Comparison of ENCODE assay signal across 8 mouse cellular contexts in the genomic region with DNA sequence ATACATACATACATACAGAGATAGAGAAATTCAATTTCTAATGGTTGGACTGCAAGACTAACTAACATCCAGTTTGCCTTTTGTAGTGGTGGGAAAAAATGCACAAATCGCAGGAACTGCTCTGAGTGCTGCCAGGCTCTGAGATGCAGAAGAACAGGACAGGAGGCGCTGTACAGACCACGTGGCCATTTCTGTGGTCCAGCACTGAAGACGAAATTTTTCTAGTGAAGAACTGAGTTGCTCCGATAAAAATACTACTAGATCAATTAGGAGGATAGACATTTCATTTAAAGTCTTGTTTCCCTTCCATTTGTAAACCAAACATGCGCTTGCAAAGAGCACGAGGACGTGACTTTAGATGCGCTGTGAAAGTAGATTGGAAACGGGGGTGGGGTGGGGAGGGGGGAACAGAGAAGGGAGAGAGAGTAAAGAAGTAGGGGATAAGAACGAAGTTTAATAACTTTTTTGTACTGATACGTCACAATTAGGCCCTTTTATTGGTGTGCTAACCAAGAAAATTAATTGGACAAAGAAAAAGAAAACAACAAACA. TPM values are rescaled to one million over a fixed set of nuclear protein-coding genes. Genes with fewer than 3 reads are reported as not detected.
A peak's percentile ranks its signal among the peaks of the same experiment; 100 is the strongest.
DNase-seq lines count a peak whose midpoint lies in the region; ATAC-seq and TF ChIP-seq lines count a peak whose summit lies in the region.

No protein-coding gene starts in this region.

- H3K4me3 ChIP-seq in forebrain, postnatal 0 days (ENCODE audit: low read depth, low read length): peak overlapping the region; percentile 52
- H3K4me3 ChIP-seq in limb, embryonic 14.5 days (replicated peaks; ENCODE audit: low read length): peak overlapping the region; percentile 54
- H3K4me3 ChIP-seq in neural tube, embryonic 13.5 days: peak overlapping the region; percentile 49

- peak overlapping the region; percentile 48 for H3K4me2 ChIP-seq in forebrain, postnatal 0 days (ENCODE audit: low read depth)
- peak overlapping the region; percentile 67 for H3K4me2 ChIP-seq in limb, embryonic 14.5 days (replicated peaks; ENCODE audit: low read depth, low read length, severe bottlenecking)
- H3K4me2 ChIP-seq in neural tube, embryonic 13.5 days: peak overlapping the region; percentile 61

- no peak overlapping the region; the same call in 1 of the 2 replicates for H3K9ac ChIP-seq in forebrain, postnatal 0 days
- peak overlapping the region; percentile 34; the same call in 1 of the 2 replicates for H3K9ac ChIP-seq in limb, embryonic 14.5 days (ENCODE audit: low read depth, low read length, severe bottlenecking)
- 0 out of 2 replicates have a peak overlapping the region, but pooled peaks have one; percentile 38 for H3K9ac ChIP-seq in neural tube, embryonic 13.5 days

- no peak overlapping the region for H3K27ac ChIP-seq in forebrain, postnatal 0 days (ENCODE audit: low read depth, low read length)
- no peak overlapping the region for H3K27ac ChIP-seq in limb, embryonic 14.5 days (replicated peaks; ENCODE audit: low read depth, low read length)
- H3K27ac ChIP-seq in neural tube, embryonic 13.5 days (replicated peaks): no peak overlapping the region

- no peaks in the 10 kb centered on the region for H3K27me3 ChIP-seq in forebrain, postnatal 0 days (ENCODE audit: insufficient read depth, low read length)
- H3K27me3 ChIP-seq in limb, embryonic 14.5 days (ENCODE audit: control insufficient read depth, insufficient read depth, low read length): no peaks in the 10 kb centered on the region
- no peaks in the 10 kb centered on the region for H3K27me3 ChIP-seq in neural tube, embryonic 13.5 days

- DNase-seq in cerebellum, adult 18-20 months: peak; percentile 30 to 35
- DNase-seq in thymus, postnatal 0 days (ENCODE audit: low spot score): peak; percentile 43
- DNase-seq in thymus, adult 18-20 months: no peak
- peak; percentile 70 for DNase-seq in forebrain, postnatal 0 days
- peak; percentile 78 for DNase-seq in limb, embryonic 14.5 days (ENCODE audit: low spot score)
- no peak for DNase-seq in urinary bladder, adult 18-20 months (ENCODE audit: low spot score in 2 of 2)

- ATAC-seq in cerebellum, adult (ENCODE audit: insufficient number of reproducible peaks, low FRiP score, low TSS enrichment): no peak
- ATAC-seq in forebrain, postnatal 0 days: 0 out of 2 replicates have a peak, but pooled peaks have one; percentile 16
- ATAC-seq in limb, embryonic 14.5 days (ENCODE audit: low FRiP score, low read depth): no peak
- no peak for ATAC-seq in neural tube, embryonic 13.5 days (ENCODE audit: low read depth)

- TF ChIP-seq POLR2A in limb, embryonic 14.5 days (IDR thresholded peaks at IDR 0.05; ENCODE audit: borderline replicate concordance, extremely low read depth, insufficient read depth, insufficient read length): no peak

- H3K9me3 ChIP-seq in forebrain, postnatal 0 days (ENCODE audit: low read length): no peaks in the 10 kb centered on the region
- H3K9me3 ChIP-seq in limb, embryonic 14.5 days (ENCODE audit: control insufficient read depth, low read length): no peaks in the 10 kb centered on the region
- no peaks in the 10 kb centered on the region for H3K9me3 ChIP-seq in neural tube, embryonic 13.5 days

- no peaks in the 10 kb centered on the region for H3K36me3 ChIP-seq in forebrain, postnatal 0 days (ENCODE audit: insufficient read depth)
- H3K36me3 ChIP-seq in limb, embryonic 14.5 days (ENCODE audit: control insufficient read depth, insufficient read depth, low read length): no peaks in the 10 kb centered on the region
- no peaks in the 10 kb centered on the region for H3K36me3 ChIP-seq in neural tube, embryonic 13.5 days

- WGBS in forebrain, postnatal 0 days: under 1% methylated on average over 12 of the region's 12 CpGs
- WGBS in limb, embryonic 14.5 days: 0% methylated on average over 12 of the region's 12 CpGs
- WGBS in neural tube, embryonic 13.5 days: 0% methylated on average over 12 of the region's 12 CpGs

- no peaks in the 10 kb centered on the region for H3K4me1 ChIP-seq in forebrain, postnatal 0 days (ENCODE audit: insufficient read depth)
- H3K4me1 ChIP-seq in limb, embryonic 14.5 days (ENCODE audit: control insufficient read depth, insufficient read depth, low read length): peaks cover 4% of the 10 kb centered on the region; the same call in 1 of the 2 replicates
- peaks cover 32% of the 10 kb centered on the region for H3K4me1 ChIP-seq in neural tube, embryonic 13.5 days (replicated peaks)

- TF ChIP-seq CTCF in forebrain, postnatal 0 days (IDR thresholded peaks at IDR 0.05; ENCODE audit: low read depth): peak; percentile 57

RNA-seq across cellular contexts. Expression of gene Trim27, which starts 7.6 kb away (rescaled TPM):
- polyA plus RNA-seq in thymus, postnatal 0 days (2015; fragmentation: Nextera tagmentation; extraction: Ambion mirVana): 160 and 174 TPM in 2 replicates
- total RNA-seq in forebrain, postnatal 0 days (2014; rRNA removed): 81.7 and 90.9 TPM in 2 replicates
- polyA plus RNA-seq in forebrain, postnatal 0 days (2015; fragmentation: Nextera tagmentation; extraction: Ambion mirVana): 72.7 and 85.3 TPM in 2 replicates
- polyA plus RNA-seq in limb, embryonic 14.5 days (2012; rRNA removed): 101 and 110 TPM in 2 replicates
- polyA plus RNA-seq in limb, embryonic 14.5 days (2014; fragmentation: Nextera tagmentation; extraction: Ambion mirVana): 123 and 137 TPM in 2 replicates
- polyA plus RNA-seq in neural tube, embryonic 13.5 days (2015; fragmentation: Nextera tagmentation; extraction: Ambion mirVana): 82.9 and 88.9 TPM in 2 replicates

RNA-seq across cellular contexts. Expression of gene Olfr1368, which starts 26.0 kb away (rescaled TPM):
- not detected in 2 replicates for polyA plus RNA-seq in thymus, postnatal 0 days (2015; fragmentation: Nextera tagmentation; extraction: Ambion mirVana)
- not detected in 2 replicates for total RNA-seq in forebrain, postnatal 0 days (2014; rRNA removed)
- not detected in 2 replicates for polyA plus RNA-seq in forebrain, postnatal 0 days (2015; fragmentation: Nextera tagmentation; extraction: Ambion mirVana)
- polyA plus RNA-seq in limb, embryonic 14.5 days (2012; rRNA removed): not detected in 2 replicates
- not detected in 2 replicates for polyA plus RNA-seq in limb, embryonic 14.5 days (2014; fragmentation: Nextera tagmentation; extraction: Ambion mirVana)
- not detected in 2 replicates for polyA plus RNA-seq in neural tube, embryonic 13.5 days (2015; fragmentation: Nextera tagmentation; extraction: Ambion mirVana)

RNA-seq across cellular contexts. Expression of gene Olfr263, which starts 42.2 kb away (rescaled TPM):
- polyA plus RNA-seq in thymus, postnatal 0 days (2015; fragmentation: Nextera tagmentation; extraction: Ambion mirVana): not detected in 2 replicates
- total RNA-seq in forebrain, postnatal 0 days (2014; rRNA removed): not detected in 2 replicates
- polyA plus RNA-seq in forebrain, postnatal 0 days (2015; fragmentation: Nextera tagmentation; extraction: Ambion mirVana): not detected in 2 replicates
- not detected in 2 replicates for polyA plus RNA-seq in limb, embryonic 14.5 days (2012; rRNA removed)
- not detected in 2 replicates for polyA plus RNA-seq in limb, embryonic 14.5 days (2014; fragmentation: Nextera tagmentation; extraction: Ambion mirVana)
- not detected in 2 replicates for polyA plus RNA-seq in neural tube, embryonic 13.5 days (2015; fragmentation: Nextera tagmentation; extraction: Ambion mirVana)

Comparison
In these comparisons a context has a peak if more than half of its experiments do, and no peak if none do; other contexts are left out.
1. DNase-seq: peak in cerebellum, adult 18-20 months (2 of 2), thymus, postnatal 0 days (single experiment), forebrain, postnatal 0 days (single experiment) and limb, embryonic 14.5 days (single experiment); none in thymus, adult 18-20 months (0 of 2) and urinary bladder, adult 18-20 months (0 of 2).
2. Peak in every context shown above with its lines, with median percentiles within 50 percentile points of each other: H3K4me2 ChIP-seq and H3K4me3 ChIP-seq.